Mouse (Mus musculus) MEL (cell line): ENCODE data around the gene Uba5. TPM values are rescaled to one million over a fixed set of nuclear protein-coding genes. Genes with fewer than 3 reads are reported as not detected.

Experiments used
- DNase-seq: peaks from one replicate; pipeline ENCODE4 v3.0.0; 2011; ENCODE audit warnings: low read depth, low spot score
- H3K27ac ChIP-seq: 2 replicates; pipeline ENCODE4 v1.5.1; 2012; ENCODE audit warnings: low read depth, mild to moderate bottlenecking, control low read depth, low read length, moderate library complexity; ENCODE audit not compliant: control insufficient read depth
- H3K27me3 ChIP-seq, 2 experiments: fragments of 150-350 bp in 1 of 2; sonication (generic) in 1 of 2; 2 replicates each; pipeline ENCODE4 v1.6.1; 2012; ENCODE audit warnings: low read length in 2 of 2, mild to moderate bottlenecking in 2 of 2, improper control_type of control experiment in 1 of 2, moderate library complexity in 1 of 2; ENCODE audit not compliant: insufficient read depth in 2 of 2, control insufficient read depth in 1 of 2
- H3K36me3 ChIP-seq, 2 experiments: 2 replicates each; pipeline ENCODE4 v1.6.1; 2012 to 2014; ENCODE audit warnings: low read length in 2 of 2, improper control_type of control experiment in 1 of 2, inconsistent platforms in 1 of 2, mild to moderate bottlenecking in 1 of 2; ENCODE audit not compliant: insufficient read depth in 2 of 2, control insufficient read depth in 1 of 2
- H3K4me1 ChIP-seq, 2 experiments: fragments of 150-350 bp in 1 of 2; sonication (generic) in 1 of 2; 2 replicates each; pipeline ENCODE4 v1.6.1; 2012; ENCODE audit warnings: low read length in 2 of 2, improper control_type of control experiment in 1 of 2, mild to moderate bottlenecking in 1 of 2; ENCODE audit not compliant: insufficient read depth in 2 of 2, control insufficient read depth in 1 of 2
- H3K4me3 ChIP-seq, 2 experiments: fragments of 150-350 bp in 1 of 2; sonication (generic) in 1 of 2; 2 replicates each; pipeline ENCODE4 v1.5.1; 2012; ENCODE audit warnings: low read depth in 2 of 2, low read length in 2 of 2, mild to moderate bottlenecking in 2 of 2, moderate library complexity in 2 of 2, control low read depth in 1 of 2, improper control_type of control experiment in 1 of 2; ENCODE audit not compliant: control insufficient read depth in 1 of 2, insufficient read depth in 1 of 2
- H3K79me2 ChIP-seq: 2 replicates; pipeline ENCODE4 v1.6.1; 2012; ENCODE audit warnings: mild to moderate bottlenecking, low read length, moderate library complexity; ENCODE audit not compliant: control insufficient read depth, poor library complexity, insufficient read depth
- H3K9ac ChIP-seq: 2 replicates; pipeline ENCODE4 v1.6.1; 2012; ENCODE audit warnings: low read depth, mild to moderate bottlenecking, control low read depth, low read length, moderate library complexity; ENCODE audit not compliant: control insufficient read depth, poor library complexity, severe bottlenecking
- H3K9me3 ChIP-seq: fragments of 150-350 bp; sonication (generic); replicated peaks from 2 replicates; pipeline ENCODE4 v1.6.1; 2012; ENCODE audit warnings: mild to moderate bottlenecking, low read length, improper control_type of control experiment, moderate library complexity; ENCODE audit not compliant: insufficient read depth
- BHLHE40 ChIP-seq: IDR thresholded peaks from 2 replicates; pipeline ENCODE4 v1.6.1; 2012; ENCODE audit warnings: low read depth, mild to moderate bottlenecking, inconsistent platforms, low read length, improper control_type of control experiment, borderline replicate concordance
- CHD1 ChIP-seq: IDR thresholded peaks from 2 replicates; pipeline ENCODE4 v1.6.1; 2012; ENCODE audit warnings: low read depth, mild to moderate bottlenecking, inconsistent platforms, low read length, improper control_type of control experiment
- CHD2 ChIP-seq: IDR thresholded peaks from 2 replicates; pipeline ENCODE4 v1.6.1; 2011; ENCODE audit warnings: low read length, improper control_type of control experiment
- CTCF ChIP-seq, 3 experiments: IDR thresholded peaks in 2 of 3; conservative IDR thresholded peaks in 1 of 3; 2 replicates each; pipeline ENCODE4 v1.5.1; 2011 to 2012; ENCODE audit warnings: low read length in 3 of 3, low read depth in 2 of 3, mild to moderate bottlenecking in 2 of 3, improper control_type of control experiment in 1 of 3, inconsistent platforms in 1 of 3, mixed read lengths in 1 of 3, moderate library complexity in 1 of 3; ENCODE audit not compliant: control insufficient read depth in 1 of 3, insufficient read depth in 1 of 3, poor library complexity in 1 of 3, severe bottlenecking in 1 of 3
- E2F4 ChIP-seq: IDR thresholded peaks from 2 replicates; pipeline ENCODE4 v1.6.1; 2011; ENCODE audit warnings: low read depth, low read length, improper control_type of control experiment, borderline replicate concordance
- ELF1 ChIP-seq: IDR thresholded peaks from 2 replicates; pipeline ENCODE4 v1.6.1; 2014; ENCODE audit warnings: low read depth, mild to moderate bottlenecking, inconsistent platforms, low read length, improper control_type of control experiment, moderate library complexity
- EP300 ChIP-seq, 2 experiments: IDR thresholded peaks; 2 replicates each; pipeline ENCODE4 v1.6.1; 2011; ENCODE audit warnings: improper control_type of control experiment in 2 of 2, low read length in 2 of 2, low read depth in 1 of 2, mild to moderate bottlenecking in 1 of 2
- HCFC1 ChIP-seq: IDR thresholded peaks from 2 replicates; pipeline ENCODE4 v1.6.1; 2012; ENCODE audit warnings: low read depth, mild to moderate bottlenecking, inconsistent platforms, low read length, improper control_type of control experiment, moderate library complexity
- JUND ChIP-seq: IDR thresholded peaks from 2 replicates; pipeline ENCODE4 v1.6.1; 2011; ENCODE audit warnings: low read depth, mild to moderate bottlenecking, improper control_type of control experiment, low read length
- KAT2A ChIP-seq: conservative IDR thresholded peaks from 2 replicates; pipeline ENCODE4 v1.6.1; 2012; ENCODE audit warnings: low read depth, low read length, improper control_type of control experiment, inconsistent platforms
- MAFK ChIP-seq: IDR thresholded peaks from 2 replicates; pipeline ENCODE4 v1.6.1; 2011; ENCODE audit warnings: low read depth, mild to moderate bottlenecking, low read length, improper control_type of control experiment, borderline replicate concordance
- MAZ ChIP-seq: IDR thresholded peaks from 2 replicates; pipeline ENCODE4 v1.6.1; 2012; ENCODE audit warnings: low read depth, mild to moderate bottlenecking, inconsistent platforms, low read length, improper control_type of control experiment
- MEF2A ChIP-seq: IDR thresholded peaks from 2 replicates; pipeline ENCODE4 v1.6.1; 2014; ENCODE audit warnings: low read depth, mild to moderate bottlenecking, inconsistent platforms, low read length, improper control_type of control experiment; ENCODE audit not compliant: poor library complexity, insufficient replicate concordance, severe bottlenecking; ENCODE audit errors: extremely low read depth
- MXI1 ChIP-seq: IDR thresholded peaks from 2 replicates; pipeline ENCODE4 v1.6.1; 2011; ENCODE audit warnings: mild to moderate bottlenecking, low read depth, low read length, improper control_type of control experiment
- MYB ChIP-seq: IDR thresholded peaks from 2 replicates; pipeline ENCODE4 v1.6.1; 2011; ENCODE audit warnings: mild to moderate bottlenecking, low read depth, low read length, improper control_type of control experiment
- MYC ChIP-seq: IDR thresholded peaks from 2 replicates; pipeline ENCODE4 v1.6.1; 2011; ENCODE audit warnings: low read depth, mild to moderate bottlenecking, low read length, improper control_type of control experiment, moderate library complexity
- NELFE ChIP-seq: IDR thresholded peaks from 2 replicates; pipeline ENCODE4 v1.6.1; 2011; ENCODE audit warnings: low read depth, low read length, improper control_type of control experiment
- NRF1 ChIP-seq: IDR thresholded peaks from 2 replicates; pipeline ENCODE4 v1.6.1; 2014; ENCODE audit warnings: low read depth, mild to moderate bottlenecking, inconsistent platforms, low read length, improper control_type of control experiment, moderate library complexity; ENCODE audit not compliant: poor library complexity, insufficient read depth, severe bottlenecking
- POLR2A ChIP-seq, 2 experiments: IDR thresholded peaks; 2 replicates each; pipeline ENCODE4 v1.6.1; 2011 to 2012; ENCODE audit warnings: low read length in 2 of 2, mild to moderate bottlenecking in 2 of 2, control low read depth in 1 of 2, improper control_type of control experiment in 1 of 2, low read depth in 1 of 2, moderate library complexity in 1 of 2; ENCODE audit not compliant: control insufficient read depth in 1 of 2, insufficient read depth in 1 of 2, poor library complexity in 1 of 2
- POLR2AphosphoS2 ChIP-seq: IDR thresholded peaks from 2 replicates; pipeline ENCODE4 v1.6.1; 2011; ENCODE audit warnings: low read length, improper control_type of control experiment
- SIN3A ChIP-seq: IDR thresholded peaks from 2 replicates; pipeline ENCODE4 v1.6.1; 2012; ENCODE audit warnings: low read length, improper control_type of control experiment, inconsistent platforms
- SMC3 ChIP-seq: IDR thresholded peaks from 2 replicates; pipeline ENCODE4 v1.6.1; 2011; ENCODE audit warnings: low read depth, low read length, improper control_type of control experiment
- TCF12 ChIP-seq: IDR thresholded peaks from 2 replicates; pipeline ENCODE4 v1.6.1; 2014; ENCODE audit warnings: low read depth, mild to moderate bottlenecking, inconsistent platforms, low read length, improper control_type of control experiment, moderate library complexity
- UBTF ChIP-seq: IDR thresholded peaks from 2 replicates; pipeline ENCODE4 v1.6.1; 2012; ENCODE audit warnings: low read depth, mild to moderate bottlenecking, inconsistent platforms, low read length, improper control_type of control experiment, moderate library complexity, borderline replicate concordance; ENCODE audit not compliant: insufficient read depth
- USF1 ChIP-seq: IDR thresholded peaks from 2 replicates; pipeline ENCODE4 v1.6.1; 2014; ENCODE audit warnings: low read depth, mild to moderate bottlenecking, inconsistent platforms, low read length, improper control_type of control experiment, moderate library complexity
- USF2 ChIP-seq, 2 experiments: IDR thresholded peaks; 2 replicates each; pipeline ENCODE4 v1.6.1; 2011 to 2012; ENCODE audit warnings: improper control_type of control experiment in 2 of 2, low read length in 2 of 2, borderline replicate concordance in 1 of 2, inconsistent platforms in 1 of 2, low read depth in 1 of 2, mild to moderate bottlenecking in 1 of 2; ENCODE audit not compliant: insufficient read depth in 1 of 2
- ZC3H11A ChIP-seq: IDR thresholded peaks from 2 replicates; pipeline ENCODE4 v1.6.1; 2012; ENCODE audit warnings: low read depth, mild to moderate bottlenecking, inconsistent platforms, low read length, improper control_type of control experiment
- ZKSCAN1 ChIP-seq: IDR thresholded peaks from 2 replicates; pipeline ENCODE4 v1.6.1; 2012; ENCODE audit warnings: low read depth, mild to moderate bottlenecking, inconsistent platforms, low read length, improper control_type of control experiment, moderate library complexity
- ZNF384 ChIP-seq: IDR thresholded peaks from 2 replicates; pipeline ENCODE4 v1.6.1; 2012; ENCODE audit warnings: low read depth, mild to moderate bottlenecking, inconsistent platforms, low read length, improper control_type of control experiment
- polyA plus RNA-seq, 2 experiments: library from polyadenylated mRNA; stranded (reverse) in 1 of 2; unstranded in 1 of 2; fragments of >175 nt in 1 of 2; fragments of >200 nt in 1 of 2; gene quantifications; 2 replicates each; pipeline versions ENCODE4 v1.2.1 to v1.2.4; 2012; ENCODE audit warnings: low replicate concordance in 2 of 2, low read depth in 1 of 2; ENCODE audit not compliant: insufficient read length in 2 of 2, insufficient read depth in 1 of 2, missing spikeins in 1 of 2
- total RNA-seq: library from RNA; depleted of rRNA; stranded (reverse); fragments of 300-350 nt; gene quantifications from 2 replicates; pipeline ENCODE4 v1.2.3, GENCODE M21; 2012

Uba5 gene
- total and polyA plus RNA-seq, 3 experiments: 30.8 to 35.5 TPM; not detected in 1

- TF ChIP-seq ELF1 (no peak), BHLHE40 (no peak), CTCF (IDR thresholded peaks at IDR 0.05 in 2 of 3, conservative IDR thresholded peaks at IDR 0.05 in 1 of 3; ENCODE audit: control insufficient read depth in 1 of 3, insufficient read depth in 1 of 3, low read depth in 2 of 3, low read length in 3 of 3, poor library complexity in 1 of 3, severe bottlenecking in 1 of 3) (no peak), MAZ (no peak), UBTF (no peak), MYB (no peak), E2F4 (no peak), ZKSCAN1 (no peak), CHD2 (no peak), MAFK (no peak), ZNF384 (no peak), USF1 (no peak), SIN3A (no peak), HCFC1 (no peak), POLR2A (IDR thresholded peaks at IDR 0.05; ENCODE audit: control insufficient read depth in 1 of 2, insufficient read depth in 1 of 2, low read depth in 1 of 2, low read length in 2 of 2, poor library complexity in 1 of 2) (no peak), NELFE (no peak), JUND (no peak), EP300 (IDR thresholded peaks at IDR 0.05; ENCODE audit: low read depth in 1 of 2, low read length in 2 of 2) (no peak), USF2 (IDR thresholded peaks at IDR 0.05; ENCODE audit: borderline replicate concordance in 1 of 2, insufficient read depth in 1 of 2, low read depth in 1 of 2, low read length in 2 of 2) (no peak)
- peaks cover 2% of the 10 kb centered on the region in 2 experiments; a peak in 3 of 4 replicates for H3K36me3 ChIP-seq
- no peaks in the 10 kb centered on the region for H3K79me2 ChIP-seq
- no peak overlapping the region for H3K4me3 ChIP-seq
- no peak overlapping the region for H3K9ac ChIP-seq
- no peak overlapping the region for H3K27ac ChIP-seq
- H3K4me1 ChIP-seq: no peaks in the 10 kb centered on the region
- H3K9me3 ChIP-seq: no peaks in the 10 kb centered on the region
- no peak for DNase-seq
- no peaks in the 10 kb centered on the region for H3K27me3 ChIP-seq
These were observed 17.1 kb upstream of the Uba5 start for GRCm38 (mm10) chr9:104080038-104080437.

GRCm38 (mm10) chr9:104079379-104079778 lies 16.4 kb upstream of the Uba5 start:
- Histone ChIP-seq H3K9me3 (no peaks in the 10 kb centered on the region), H3K27ac (no peak overlapping the region), H3K4me3 (no peak overlapping the region), H3K27me3 (no peaks in the 10 kb centered on the region), H3K4me1 (no peaks in the 10 kb centered on the region), H3K36me3 (peaks cover 1 to 2% of the 10 kb centered on the region in 2 experiments; a peak in 3 of 4 replicates), H3K79me2 (no peaks in the 10 kb centered on the region), H3K9ac (no peak overlapping the region)
- peak; percentile 81 for DNase-seq
- no peak for TF ChIP-seq MYC
- no peak for TF ChIP-seq MXI1
- TF ChIP-seq EP300 (IDR thresholded peaks at IDR 0.05; ENCODE audit: low read depth in 1 of 2, low read length in 2 of 2): no peak
- TF ChIP-seq SIN3A: no peak
- TF ChIP-seq CHD1: no peak
- no peak for TF ChIP-seq USF1
- no peak for TF ChIP-seq JUND
- TF ChIP-seq NRF1: no peak
- TF ChIP-seq SMC3: peak; percentile 71
- TF ChIP-seq POLR2AphosphoS2: no peak
- no peak for TF ChIP-seq KAT2A
- TF ChIP-seq ZNF384: no peak
- peak; percentile 73 to 82 (median 81) for TF ChIP-seq CTCF (IDR thresholded peaks at IDR 0.05 in 2 of 3, conservative IDR thresholded peaks at IDR 0.05 in 1 of 3; ENCODE audit: control insufficient read depth in 1 of 3, insufficient read depth in 1 of 3, low read depth in 2 of 3, low read length in 3 of 3, poor library complexity in 1 of 3, severe bottlenecking in 1 of 3)
- TF ChIP-seq HCFC1: no peak
- no peak for TF ChIP-seq UBTF
- TF ChIP-seq MEF2A: no peak
- TF ChIP-seq BHLHE40: no peak
- TF ChIP-seq MAFK: peak; percentile 68; the same call in 1 of the 2 replicates
- no peak for TF ChIP-seq TCF12
- peak; percentile 20; the same call in 1 of the 2 replicates for TF ChIP-seq ZC3H11A
